In genomic region chr19:4729186-4729585, GRCm38 (mm10) we compare ENCODE assay signal across 35 mouse cellular contexts. TPM values are rescaled to one million over a fixed set of nuclear protein-coding genes. Genes with fewer than 3 reads are reported as not detected.
"Had no signal": no experiment of that assay in that cellular context is flagged by ENCODE, and none has a peak within 500 bp of the region (broad histone marks: within the 10 kb centered on the region; RNA-seq: fewer than 3 reads in every experiment).

No protein-coding gene starts in this region.

- H3K9me3 ChIP-seq: limb, embryonic 10.5 days; limb, embryonic 12.5 days; limb, embryonic 13.5 days; limb, embryonic 15.5 days; liver, embryonic 13.5 days; liver, embryonic 15.5 days; lung, embryonic 15.5 days; megakaryocyte, embryonic 14.5 days; midbrain, embryonic 10.5 days; midbrain, embryonic 12.5 days; midbrain, embryonic 13.5 days; midbrain, embryonic 15.5 days had no signal

- ATAC-seq: liver, postnatal 0 days; lung, postnatal 0 days; midbrain, embryonic 13.5 days; midbrain, embryonic 15.5 days; midbrain, embryonic 16.5 days had no signal

- H3K4me2 ChIP-seq: limb, embryonic 12.5 days; limb, embryonic 13.5 days; limb, embryonic 15.5 days; liver, embryonic 11.5 days; liver, embryonic 13.5 days; liver, embryonic 15.5 days; lung, embryonic 14.5 days; lung, embryonic 15.5 days; midbrain, embryonic 11.5 days; midbrain, embryonic 12.5 days; midbrain, embryonic 13.5 days; midbrain, embryonic 15.5 days had no signal

- H3K27ac ChIP-seq: left cerebral cortex, adult 2 months; limb, embryonic 10.5 days; limb, embryonic 12.5 days; limb, embryonic 13.5 days; limb, embryonic 15.5 days; liver, embryonic 13.5 days; liver, embryonic 14.5 days; liver, embryonic 15.5 days; lung, embryonic 15.5 days; macrophage; midbrain, embryonic 10.5 days; midbrain, embryonic 12.5 days; midbrain, embryonic 13.5 days; midbrain, embryonic 15.5 days had no signal

- H3K27me3 ChIP-seq: limb, embryonic 12.5 days; limb, embryonic 13.5 days; limb, embryonic 15.5 days; liver, embryonic 13.5 days; liver, embryonic 15.5 days; lung, embryonic 15.5 days; midbrain, embryonic 12.5 days; midbrain, embryonic 13.5 days; midbrain, embryonic 15.5 days had no signal

- DNase-seq: left cerebral cortex, postnatal 4 days; liver; liver, embryonic 13.5 days; liver, postnatal 0 days; lung, adult 18-20 months; lung, adult 2 months; lung, embryonic 14.5 days; lung, postnatal 10 days; lung, postnatal 14 days; lung, postnatal 36 days; lung, postnatal 4 days; midbrain, embryonic 14.5 days had no signal

- H3K4me1 ChIP-seq: limb, embryonic 10.5 days; limb, embryonic 12.5 days; limb, embryonic 13.5 days; limb, embryonic 15.5 days; liver, embryonic 13.5 days; liver, embryonic 15.5 days; lung, embryonic 15.5 days; megakaryocyte, embryonic 14.5 days; midbrain, embryonic 10.5 days; midbrain, embryonic 12.5 days; midbrain, embryonic 13.5 days; midbrain, embryonic 15.5 days had no signal

- H3K4me3 ChIP-seq: left cerebral cortex, adult 2 months; limb, embryonic 10.5 days; limb, embryonic 12.5 days; limb, embryonic 13.5 days; limb, embryonic 15.5 days; liver, embryonic 13.5 days; liver, embryonic 15.5 days; lung, embryonic 15.5 days; megakaryocyte, embryonic 14.5 days; midbrain, embryonic 10.5 days; midbrain, embryonic 12.5 days; midbrain, embryonic 13.5 days; midbrain, embryonic 15.5 days; myocyte had no signal

- H3K36me3 ChIP-seq: limb, embryonic 13.5 days; limb, embryonic 15.5 days; liver, embryonic 13.5 days; liver, embryonic 15.5 days; lung, embryonic 15.5 days had no signal

- H3K9ac ChIP-seq: limb, embryonic 12.5 days; limb, embryonic 13.5 days; limb, embryonic 15.5 days; liver, embryonic 13.5 days; liver, embryonic 14.5 days; liver, embryonic 15.5 days; liver, postnatal 0 days; lung, embryonic 14.5 days; lung, embryonic 15.5 days; midbrain, embryonic 12.5 days; midbrain, embryonic 13.5 days; midbrain, embryonic 15.5 days had no signal

RNA-seq across cellular contexts. Expression of gene Sptbn2, which starts 18.2 kb away (rescaled TPM):
- total RNA-seq: megakaryocyte progenitor cell, adult 5-6 weeks; megakaryocyte, adult 5-6 weeks; megakaryocyte-erythroid progenitor cell, adult 5-6 weeks; monocyte, adult 5-6 weeks had no signal

RNA-seq across cellular contexts. Expression of gene Gm960, which starts 30.7 kb away (rescaled TPM):
- total RNA-seq: megakaryocyte progenitor cell, adult 5-6 weeks; megakaryocyte, adult 5-6 weeks; monocyte, adult 5-6 weeks had no signal
- polyA plus RNA-seq: liver, embryonic 13.5 days; macrophage had no signal
